Mouse (Mus musculus): ENCODE measurements around the gene Fancd2.
A peak's percentile ranks its signal among the peaks of the same experiment; 100 is the strongest.

Gene Fancd2

DNA sequence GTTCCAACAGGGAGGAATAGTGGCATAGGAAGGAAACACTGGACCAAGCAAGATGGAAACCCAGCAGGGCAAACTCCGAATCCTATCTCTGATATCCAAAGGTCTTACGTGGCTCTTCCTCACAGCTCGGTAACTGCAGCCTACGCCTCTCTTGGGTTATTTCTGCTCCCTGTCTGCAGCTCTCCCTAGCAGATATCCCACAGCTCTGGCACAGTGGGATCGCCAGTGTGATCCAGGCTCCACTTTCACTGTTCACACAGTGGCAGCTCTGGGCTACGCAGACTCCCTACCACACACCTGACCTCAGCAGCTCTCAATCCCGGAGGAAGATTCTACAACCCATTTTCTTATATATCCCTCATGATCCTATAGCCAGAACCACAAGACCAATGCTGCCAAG lies 82.7 kb downstream of the Fancd2 start:
- DNase-seq: no peak

DNA sequence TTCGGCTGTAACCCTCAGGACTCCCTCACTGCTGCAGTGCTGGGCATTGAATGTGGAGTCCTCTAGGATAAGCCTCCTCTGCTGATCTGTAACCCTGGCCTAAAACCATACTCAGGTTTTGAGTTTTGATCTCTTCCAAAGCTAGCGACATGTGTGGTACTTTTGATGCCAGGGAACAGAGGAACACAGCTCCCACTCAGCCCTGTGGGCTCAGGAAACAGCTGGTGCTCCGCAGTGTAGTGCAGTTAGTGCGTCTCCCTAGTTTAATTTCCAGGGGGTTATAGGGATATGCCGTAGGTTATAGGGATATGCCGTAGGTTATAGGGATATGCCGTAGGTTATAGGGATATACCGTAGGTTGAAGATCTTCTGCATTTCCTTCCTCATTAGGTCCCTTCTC lies 83.5 kb downstream of the Fancd2 start:
- no peak for DNase-seq

DNA sequence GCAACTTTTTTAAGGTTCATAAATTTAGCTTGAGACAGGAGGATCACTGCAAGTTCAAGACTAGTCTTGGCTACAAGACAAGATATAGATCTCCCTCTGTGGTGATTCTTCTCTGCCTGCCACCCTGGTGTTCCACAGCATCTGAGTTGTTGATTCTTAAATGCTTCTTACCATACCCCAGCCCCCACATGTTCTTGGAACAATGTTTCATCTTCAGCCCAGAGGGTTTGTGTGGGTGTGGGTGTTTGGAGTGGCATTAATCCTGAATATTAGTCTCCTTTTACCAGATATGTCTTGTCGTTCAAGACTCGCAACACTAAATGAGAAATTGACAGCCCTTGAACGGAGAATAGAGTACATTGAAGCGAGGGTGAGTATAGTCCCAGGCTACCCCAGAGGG lies 84.0 kb downstream of the Fancd2 start:
- no peak for DNase-seq

DNA sequence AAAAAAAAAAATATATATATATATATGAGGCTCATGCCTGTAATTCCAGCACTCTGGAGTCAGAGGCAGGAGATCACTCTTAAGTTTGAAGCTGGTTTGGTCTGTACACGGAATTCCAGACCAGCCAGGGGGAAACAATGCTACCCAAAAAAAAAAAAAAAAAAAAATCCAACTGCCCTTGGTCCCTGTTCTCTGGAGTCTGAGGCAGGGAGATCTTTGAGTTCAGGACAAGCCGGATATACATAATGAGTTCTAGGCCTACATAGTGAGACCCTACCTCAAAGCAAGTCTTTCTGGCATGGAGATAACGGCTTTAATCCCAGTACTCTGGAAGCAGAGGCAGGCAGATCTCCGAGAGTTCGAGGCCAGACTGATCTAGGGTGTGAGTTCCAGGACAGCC lies 91.9 kb downstream of the Fancd2 start:
- no peak for DNase-seq

DNA sequence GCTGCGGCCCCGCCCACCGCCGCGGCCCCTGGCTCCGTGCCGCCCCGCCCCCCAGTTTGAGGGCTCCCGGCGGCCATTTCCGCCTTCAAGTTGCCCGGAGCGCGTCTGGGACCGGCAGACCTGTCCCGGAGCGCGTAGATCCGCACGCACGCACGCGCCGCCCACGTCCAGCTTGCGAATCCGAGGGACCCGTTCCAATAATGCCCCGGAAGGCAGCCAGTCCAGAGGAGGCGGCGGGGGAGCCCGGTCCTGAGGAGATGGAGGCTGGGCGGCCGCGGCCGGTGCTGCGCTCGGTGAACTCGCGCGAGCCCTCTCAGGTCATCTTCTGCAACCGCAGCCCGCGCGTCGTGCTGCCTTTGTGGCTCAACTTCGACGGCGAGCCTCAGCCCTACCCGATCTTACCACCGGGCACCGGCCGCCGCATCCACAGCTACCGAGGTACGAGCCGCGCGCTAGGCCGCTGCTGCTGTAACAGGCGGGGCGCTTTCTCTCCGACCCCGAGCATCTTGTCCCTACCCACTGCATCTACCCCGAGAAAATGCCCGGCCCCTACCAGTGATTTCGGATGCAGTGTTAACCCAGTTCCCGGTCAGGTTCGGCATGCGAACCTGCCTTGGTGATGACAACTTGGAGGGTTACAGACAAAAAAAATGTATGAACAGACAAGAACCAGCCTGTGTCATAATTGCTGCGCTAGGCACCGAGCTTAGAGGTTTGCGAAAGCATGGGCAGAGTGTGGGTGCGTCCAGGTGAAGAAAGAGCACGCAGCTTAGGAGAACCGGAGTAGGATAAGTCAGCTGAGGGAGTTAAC lies 92.7 kb downstream of the Fancd2 start, which contains the start of gene Vhl:
Gene Vhl (plus strand): TSS at position 19 of the 811 bp plus-strand sequence.
- peak; percentile 89 to 94 for DNase-seq

DNA sequence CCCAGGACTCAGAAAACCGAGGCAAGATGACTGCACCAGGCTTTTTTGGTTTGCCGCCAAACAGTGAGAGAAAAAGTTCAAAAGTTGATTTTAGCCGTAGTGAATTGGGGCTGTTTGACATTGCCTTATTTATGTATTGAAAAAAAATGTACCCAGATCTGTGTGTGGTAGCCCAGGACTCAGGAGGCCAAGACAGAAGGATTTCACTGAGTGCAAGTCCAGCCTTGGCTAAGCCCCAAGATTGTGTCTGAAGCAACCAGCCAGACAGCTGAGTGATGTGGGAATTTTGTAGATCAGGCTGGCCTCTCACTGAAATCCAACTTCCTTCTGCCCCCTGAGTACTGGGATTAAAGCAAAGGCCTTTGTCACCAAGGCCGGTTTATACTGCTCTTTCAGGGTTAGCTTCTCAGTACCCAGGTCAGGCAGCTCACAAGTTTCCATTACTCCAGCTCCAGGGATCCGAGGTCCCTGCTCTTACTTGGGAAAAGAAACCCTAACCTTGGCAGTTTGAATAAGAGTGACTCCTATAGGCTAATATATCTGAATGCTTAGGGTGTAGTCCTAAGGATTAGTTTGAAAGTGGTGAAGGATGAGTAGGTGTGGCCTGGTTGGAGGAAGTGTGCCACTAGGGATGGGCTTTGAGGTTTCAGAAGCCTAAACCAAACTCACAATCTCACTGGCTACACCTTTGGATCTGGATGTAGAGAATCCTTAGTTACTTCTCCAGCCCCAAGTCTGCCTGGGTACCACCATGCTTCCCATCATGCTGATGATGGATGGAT lies 93.7 kb downstream of the Fancd2 start:
- DNase-seq: no peak

DNA sequence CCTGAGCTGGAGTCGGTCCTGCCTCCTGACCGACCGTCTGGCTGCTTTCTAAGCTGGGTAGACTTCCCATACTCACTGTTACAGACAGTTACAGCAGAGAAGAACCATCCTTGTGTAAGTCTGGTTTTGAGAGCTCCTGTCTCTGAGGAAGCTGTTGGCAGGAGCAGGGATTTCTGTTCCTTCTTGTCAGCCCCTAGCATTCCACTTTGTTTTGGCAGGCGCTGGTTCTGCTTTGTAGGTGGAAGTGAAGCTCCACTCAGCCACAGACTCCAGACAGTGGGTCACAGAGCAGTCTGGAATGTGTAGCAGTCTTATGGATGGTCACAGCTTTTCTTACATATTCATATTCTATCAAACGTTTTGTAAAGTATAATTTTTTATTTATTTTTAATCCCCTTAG lies 98.8 kb downstream of the Fancd2 start:
- no peak for DNase-seq

DNA sequence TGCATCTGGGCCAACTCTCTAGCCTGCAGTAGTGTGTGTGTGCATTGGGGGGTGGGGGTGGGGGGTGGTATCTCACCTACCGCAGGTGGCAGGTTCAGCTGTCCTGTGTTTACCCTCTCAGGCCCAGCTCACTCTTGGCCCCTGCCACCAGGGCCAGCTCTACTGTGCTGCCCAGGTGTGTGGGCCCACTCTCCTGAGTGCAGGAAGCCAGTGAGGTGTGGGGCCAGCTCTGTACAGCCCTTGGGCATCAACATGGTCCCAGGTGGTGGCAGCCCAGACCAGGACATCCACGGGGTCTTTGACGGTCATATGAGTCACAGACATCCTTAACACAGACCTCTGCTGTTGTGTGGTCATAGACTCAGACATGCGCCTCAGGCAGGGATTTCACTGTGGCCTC lies 101.4 kb downstream of the Fancd2 start:
- DNase-seq: no peak

DNA sequence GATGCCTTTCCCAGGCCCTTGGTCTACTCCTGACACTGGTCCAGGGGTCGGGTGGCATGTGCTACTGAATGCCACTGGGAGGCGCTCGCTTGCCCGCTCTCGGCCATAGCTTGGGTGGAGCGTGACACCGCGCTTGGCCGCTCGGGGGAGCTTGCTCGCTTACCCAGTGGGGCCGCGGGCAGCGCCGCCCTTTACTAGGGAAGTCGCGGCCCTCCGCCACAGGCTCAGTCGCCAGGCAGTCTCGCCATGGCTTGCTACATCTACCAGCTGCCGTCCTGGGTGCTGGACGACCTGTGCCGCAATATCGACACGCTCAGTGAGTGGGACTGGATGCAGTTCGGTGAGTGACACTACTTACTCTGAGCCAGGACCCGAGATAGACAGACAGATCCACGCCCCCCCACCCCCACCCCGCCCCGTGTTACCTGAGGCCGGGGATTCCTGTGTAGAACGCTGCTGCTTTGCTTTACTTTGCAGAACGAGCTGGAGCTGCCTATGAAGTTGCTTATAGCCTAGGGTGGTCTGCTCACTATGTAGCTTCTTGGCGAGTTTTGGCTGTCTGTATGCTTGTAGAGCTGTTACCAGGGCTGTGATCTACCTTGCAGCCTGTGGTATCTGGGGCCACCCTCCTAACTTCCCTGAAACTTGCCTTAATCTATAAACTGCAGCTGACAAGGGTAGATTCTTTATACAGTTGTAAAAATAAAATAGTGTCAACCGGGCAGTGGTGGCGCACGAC lies 107.0 kb downstream of the Fancd2 start, which contains the start of gene Irak2:
Gene Irak2 (plus strand): TSS at position 166 of the 739 bp plus-strand sequence.
- peak; percentile 96 to 98 for DNase-seq

DNA sequence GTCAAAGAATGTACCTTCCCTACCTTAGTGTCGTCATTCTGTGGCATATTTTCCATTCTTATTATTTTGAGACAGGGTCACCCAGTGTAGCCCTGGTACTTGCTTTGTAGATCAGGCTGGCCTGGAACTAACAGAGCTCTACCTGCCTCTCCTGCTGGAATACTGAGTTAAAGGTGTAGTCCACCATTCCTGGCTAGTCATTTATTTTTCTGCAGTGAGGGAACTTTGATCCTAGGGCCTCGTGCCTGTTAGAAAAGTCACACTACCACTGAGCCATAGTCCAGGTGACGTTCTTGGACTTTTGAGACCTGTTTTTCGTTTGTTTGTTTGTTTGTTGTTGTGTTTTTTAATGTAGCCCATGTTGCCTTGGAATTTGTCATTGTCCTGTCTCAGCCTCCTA lies 107.7 kb downstream of the Fancd2 start:
- no peak for DNase-seq

DNA sequence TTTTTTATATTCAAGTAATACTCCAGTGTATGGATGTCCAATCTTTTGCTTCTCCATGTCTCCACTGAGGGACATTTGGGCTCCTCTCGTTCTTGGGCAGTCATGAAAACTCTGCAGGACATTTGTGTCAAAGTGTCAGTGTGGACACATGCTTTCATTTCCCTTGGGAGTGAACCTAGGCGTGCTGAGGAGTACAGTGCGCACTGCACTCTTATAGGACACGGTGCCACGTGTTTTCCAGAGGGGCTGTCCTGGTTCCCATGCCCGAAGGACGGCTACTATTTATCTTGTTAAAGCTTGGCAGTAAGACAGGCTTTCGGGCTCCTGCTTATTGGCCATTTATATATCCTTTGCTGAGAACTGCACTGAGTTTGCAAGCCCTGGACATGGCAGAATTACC lies 111.1 kb downstream of the Fancd2 start:
- DNase-seq: no peak

DNA sequence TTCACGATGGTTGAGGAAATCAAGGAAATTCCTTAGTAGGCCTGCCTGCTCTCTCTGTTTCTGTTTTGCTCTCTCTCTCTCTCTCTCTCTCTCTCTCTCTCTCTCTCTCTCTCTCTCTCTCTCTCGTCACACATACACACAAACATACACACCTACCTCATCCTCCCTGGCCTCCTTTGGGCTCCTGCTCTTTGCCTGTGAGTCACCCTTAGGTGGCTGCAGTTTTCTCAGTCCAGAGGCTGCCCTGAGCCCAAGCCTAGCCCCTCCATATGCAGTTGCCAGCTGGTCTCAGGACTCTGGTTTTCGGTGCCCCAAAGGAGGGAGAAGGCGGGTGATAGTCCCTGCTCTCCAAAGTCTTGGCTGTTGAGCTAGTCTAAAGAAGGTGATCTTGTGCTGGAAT lies 111.5 kb downstream of the Fancd2 start:
- DNase-seq: no peak

DNA sequence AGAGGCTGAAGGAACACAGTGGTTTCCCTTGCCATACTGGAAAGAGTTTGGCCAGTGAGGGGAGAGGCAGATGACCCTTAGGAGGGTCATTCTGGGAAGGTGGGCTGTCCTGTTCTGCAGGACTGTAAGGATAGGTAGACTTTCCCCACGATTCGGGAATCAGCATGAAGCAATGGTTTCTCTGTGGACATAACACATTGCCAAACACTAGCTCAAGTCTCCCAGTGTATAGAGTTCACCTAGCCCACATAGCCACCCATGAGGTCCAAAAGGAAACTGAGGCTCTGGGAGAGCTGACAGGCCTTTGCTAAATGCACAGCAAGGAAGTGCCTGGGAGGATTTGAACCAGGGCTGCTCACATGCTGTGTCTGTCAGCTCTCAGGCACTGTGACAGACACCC lies 112.5 kb downstream of the Fancd2 start:
- no peak for DNase-seq

DNA sequence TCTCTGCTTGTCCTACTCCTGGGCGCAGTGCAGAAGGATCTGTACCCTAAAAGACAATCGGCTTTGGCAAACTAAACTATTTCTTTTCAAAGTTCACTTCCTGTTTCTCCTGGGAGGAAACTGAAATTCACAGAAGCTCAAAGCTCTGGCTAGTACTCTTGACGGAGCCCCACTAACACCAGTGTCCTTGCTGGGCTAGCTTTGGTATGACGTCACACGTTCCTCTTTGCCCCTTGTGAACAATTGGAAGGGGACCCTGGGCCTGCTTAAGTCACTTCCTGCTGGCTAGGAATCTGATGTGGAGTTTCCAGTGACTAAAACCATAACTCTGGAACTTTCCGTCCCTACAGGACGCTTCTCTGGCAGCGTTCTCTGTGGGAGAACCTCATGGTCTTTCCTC lies 113.3 kb downstream of the Fancd2 start:
- DNase-seq: peak; percentile 69 to 70

All from lung, postnatal 4 days (tissue).